Mouse (Mus musculus): Measurements from ENCODE around the gene Plekhb1.

- TF ChIP-seq CTCF (IDR thresholded peaks at IDR 0.05; ENCODE audit: low read depth): no peak
- no peak for TF ChIP-seq EP300 (optimal IDR thresholded peaks at IDR 0.05)
These were observed 45.9 kb downstream of the Plekhb1 start for GRCm38 (mm10) chr7:100616121-100616857.
